Mouse (Mus musculus) limb, embryonic 14.5 days (tissue): ENCODE results near the gene Tead4. TPM values are rescaled to one million over a fixed set of nuclear protein-coding genes. Genes with fewer than 3 reads are reported as not detected.

Source experiments
- ATAC-seq: fragments of 200-750 bp; cut with Nextera tagmentation; 2 replicates; pipeline ENCODE4 v1.8.0; 2017; ENCODE audit warnings: low read depth, moderate number of reproducible peaks, moderate TSS enrichment; ENCODE audit not compliant: low FRiP score
- DNase-seq: peaks from one replicate; pipeline ENCODE4 v3.0.0-alpha.2; 2015; ENCODE audit warnings: low spot score
- H3K27ac ChIP-seq: fragments of 300-500 bp; sonication (generic); replicated peaks from 2 replicates; pipeline ENCODE4 v1.5.1; 2014; ENCODE audit warnings: low read depth, mild to moderate bottlenecking, low read length, moderate library complexity, mixed read lengths
- H3K27me3 ChIP-seq: fragments of 300-500 bp; sonication (generic); 2 replicates; pipeline ENCODE4 v1.6.1; 2014; ENCODE audit warnings: low read length, mixed read lengths; ENCODE audit not compliant: control insufficient read depth, insufficient read depth
- H3K36me3 ChIP-seq: fragments of 300-500 bp; sonication (generic); 2 replicates; pipeline ENCODE4 v1.6.1; 2014; ENCODE audit warnings: mild to moderate bottlenecking, low read length, moderate library complexity, mixed read lengths; ENCODE audit not compliant: control insufficient read depth, insufficient read depth
- H3K4me1 ChIP-seq: fragments of 300-500 bp; sonication (generic); 2 replicates; pipeline ENCODE4 v1.6.1; 2014; ENCODE audit warnings: antibody characterized with exemption, low read length, mixed read lengths; ENCODE audit not compliant: control insufficient read depth, insufficient read depth
- H3K4me2 ChIP-seq: fragments of 300-500 bp; sonication (generic); replicated peaks from 2 replicates; pipeline ENCODE4 v1.6.1; 2014; ENCODE audit warnings: low read depth, mild to moderate bottlenecking, low read length, moderate library complexity; ENCODE audit not compliant: severe bottlenecking
- H3K4me3 ChIP-seq: fragments of 300-500 bp; sonication (generic); replicated peaks from 2 replicates; pipeline ENCODE4 v1.5.1; 2014; ENCODE audit warnings: low read length
- H3K9ac ChIP-seq: fragments of 300-500 bp; sonication (generic); 2 replicates; pipeline ENCODE4 v1.6.1; 2014; ENCODE audit warnings: mild to moderate bottlenecking, low read depth, low read length, moderate library complexity; ENCODE audit not compliant: severe bottlenecking
- H3K9me3 ChIP-seq: fragments of 300-500 bp; sonication (generic); 2 replicates; pipeline ENCODE4 v1.6.1; 2016; ENCODE audit warnings: low read length; ENCODE audit not compliant: control insufficient read depth
- POLR2A ChIP-seq: fragments of 200-500 bp; IDR thresholded peaks from 2 replicates; pipeline ENCODE4 v1.8.0; 2012; ENCODE audit warnings: inconsistent platforms, mild to moderate bottlenecking, moderate library complexity, borderline replicate concordance; ENCODE audit not compliant: insufficient read depth, insufficient read length; ENCODE audit errors: extremely low read depth
- WGBS: fragments of 180-500 bp; shearing (Covaris S2); extraction: QIAGEN DNeasy Blood & Tissue Kit; methylation state at CpG from one replicate; pipeline ENCODE4 v1.1.7; 2014; 5-methylcytosine and 5-hydroxymethylcytosine counted together
- polyA plus RNA-seq, 2 experiments: library from polyadenylated mRNA; depleted of rRNA in 1 of 2; stranded (reverse) in 1 of 2; unstranded in 1 of 2; fragments of >200 nt; fragmentation: Nextera tagmentation in 1 of 2; extraction: Ambion mirVana in 1 of 2; gene quantifications; 2 replicates each; pipeline versions ENCODE4 v1.2.1 to v1.2.3; 2012 to 2014

Gene Tead4
- polyA plus RNA-seq, 2 experiments = 4.6 to 5.8 TPM

DNA sequence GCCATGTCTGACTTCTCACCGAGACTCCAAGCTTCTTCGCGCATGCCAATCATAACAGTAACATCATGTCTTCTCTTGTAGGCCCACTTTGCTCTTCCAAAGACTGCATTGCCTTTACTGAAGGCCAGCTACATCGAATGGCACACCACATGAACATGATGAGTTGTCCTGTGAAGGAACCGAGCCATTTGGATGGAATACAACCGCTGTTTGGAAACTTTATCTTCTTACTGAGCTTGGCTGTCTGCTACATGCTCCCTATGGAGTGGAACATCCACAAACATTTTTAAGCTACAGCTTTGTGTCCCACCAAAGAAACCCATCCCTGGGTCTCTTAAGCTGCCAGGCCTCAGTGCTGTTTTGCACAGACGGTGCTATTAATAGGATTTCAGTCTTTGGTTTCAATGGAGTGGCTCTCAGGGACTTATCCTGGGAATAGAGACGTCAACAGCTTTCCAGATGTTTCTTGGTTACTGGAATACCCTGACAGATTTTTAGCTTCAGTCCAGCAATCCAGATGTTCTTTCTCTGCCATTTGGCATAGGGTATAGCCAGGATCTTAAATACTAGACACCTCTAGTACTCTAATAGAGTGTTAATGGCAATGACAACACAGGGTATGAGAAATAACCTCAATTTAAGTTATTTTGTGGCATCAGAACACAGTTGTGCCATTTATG, 92.0 kb downstream of the Tead4 start:
- no peak overlapping the region for H3K4me3 ChIP-seq
- H3K36me3 ChIP-seq = no peaks in the 10 kb centered on the region
- H3K27ac ChIP-seq = no peak overlapping the region
- ATAC-seq (no peak), DNase-seq (no peak)
- H3K4me2 ChIP-seq = no peak overlapping the region
- WGBS = 75% methylated on average over 8 of the region's 8 CpGs
- no peaks in the 10 kb centered on the region for H3K9me3 ChIP-seq
- H3K9ac ChIP-seq = no peak overlapping the region
- no peaks in the 10 kb centered on the region for H3K27me3 ChIP-seq
- no peak for TF ChIP-seq POLR2A
- no peaks in the 10 kb centered on the region for H3K4me1 ChIP-seq

DNA sequence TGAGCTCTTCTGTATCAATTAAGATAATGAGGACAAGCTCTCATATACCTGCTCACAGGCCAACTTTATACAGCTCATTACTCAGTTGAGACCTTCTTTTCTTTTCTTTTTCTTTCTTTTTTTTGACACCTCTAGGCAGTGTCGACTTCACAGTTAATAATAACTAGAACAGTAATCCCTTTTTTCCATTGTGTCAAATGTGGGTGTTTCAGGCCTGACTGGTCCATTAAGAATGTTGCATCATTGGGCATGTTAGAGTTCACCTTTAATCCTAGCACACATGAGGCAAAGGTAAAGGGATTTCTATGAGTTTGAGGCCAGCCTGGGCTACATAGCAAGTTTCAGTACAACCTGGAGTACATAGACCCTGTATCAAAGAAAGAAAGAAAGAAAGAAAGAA, 97.1 kb downstream of the Tead4 start:
- Histone ChIP-seq H3K4me1 (no peaks in the 10 kb centered on the region), H3K27ac (no peak overlapping the region), H3K9me3 (no peaks in the 10 kb centered on the region), H3K4me2 (no peak overlapping the region), H3K4me3 (no peak overlapping the region), H3K27me3 (no peaks in the 10 kb centered on the region), H3K36me3 (no peaks in the 10 kb centered on the region), H3K9ac (no peak overlapping the region)
- 74% methylated on average over 1 of the region's 1 CpGs for WGBS
- DNase-seq = no peak
- ATAC-seq = no peak
- no peak for TF ChIP-seq POLR2A

DNA sequence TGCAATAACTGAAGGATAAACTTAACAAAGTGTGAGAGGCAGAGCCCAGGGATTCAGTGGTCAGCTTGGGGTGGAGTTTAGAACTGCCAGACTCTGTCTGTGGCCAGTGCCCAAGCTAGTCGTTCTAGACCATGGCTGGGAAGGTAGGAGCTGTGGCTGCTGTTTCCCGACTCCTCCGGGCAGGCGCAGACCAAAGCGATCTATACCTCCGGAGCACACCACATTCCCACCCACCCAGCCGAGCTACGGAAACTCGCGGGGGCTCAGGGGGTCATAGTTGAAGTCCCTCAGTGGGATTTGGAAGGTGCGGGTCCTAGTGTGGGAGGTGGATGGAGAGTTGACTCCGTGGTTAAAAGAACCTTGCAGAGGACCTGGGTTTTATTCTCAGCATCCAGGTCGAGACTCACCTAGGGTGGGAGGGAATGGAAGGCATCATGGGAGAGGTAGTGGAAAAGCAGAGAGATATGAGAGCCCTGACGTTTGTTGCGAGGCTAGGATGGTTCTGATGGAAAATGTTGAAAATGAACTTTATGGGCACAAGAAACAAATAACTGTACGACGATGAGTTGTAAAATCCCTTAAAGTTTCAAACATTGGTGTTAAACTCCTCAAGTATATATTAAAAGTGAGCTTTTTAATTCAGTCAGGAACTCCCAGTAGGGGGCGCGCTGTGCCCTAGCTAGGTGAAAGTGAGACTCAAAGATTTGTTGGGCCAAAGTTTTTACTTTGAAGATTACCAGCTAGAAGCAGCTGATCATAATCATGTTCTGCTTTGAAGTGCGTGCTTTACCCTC, 99.6 kb downstream of the Tead4 start:
- peak; percentile 87 for DNase-seq
- H3K9me3 ChIP-seq = no peaks in the 10 kb centered on the region
- no peaks in the 10 kb centered on the region for H3K27me3 ChIP-seq
- H3K36me3 ChIP-seq = no peaks in the 10 kb centered on the region
- 1% methylated on average over 20 of the region's 20 CpGs for WGBS
- no peak for TF ChIP-seq POLR2A
- peak overlapping the region; percentile 69; the same call in 1 of the 2 replicates for H3K27ac ChIP-seq
- H3K9ac ChIP-seq = peak overlapping the region; percentile 53
- peak overlapping the region; percentile 95 for H3K4me2 ChIP-seq
- peak overlapping the region; percentile 53 for H3K4me3 ChIP-seq
- H3K4me1 ChIP-seq = no peaks in the 10 kb centered on the region
- peak; percentile 75 for ATAC-seq

- H3K27ac ChIP-seq = peak overlapping the region; percentile 69; the same call in 1 of the 2 replicates
- peak; percentile 97 for DNase-seq
- WGBS = under 1% methylated on average over 50 of the region's 54 CpGs
These were observed 100.3 kb downstream of the Tead4 start for GRCm38 (mm10) chr6:128200116-128200846.

DNA sequence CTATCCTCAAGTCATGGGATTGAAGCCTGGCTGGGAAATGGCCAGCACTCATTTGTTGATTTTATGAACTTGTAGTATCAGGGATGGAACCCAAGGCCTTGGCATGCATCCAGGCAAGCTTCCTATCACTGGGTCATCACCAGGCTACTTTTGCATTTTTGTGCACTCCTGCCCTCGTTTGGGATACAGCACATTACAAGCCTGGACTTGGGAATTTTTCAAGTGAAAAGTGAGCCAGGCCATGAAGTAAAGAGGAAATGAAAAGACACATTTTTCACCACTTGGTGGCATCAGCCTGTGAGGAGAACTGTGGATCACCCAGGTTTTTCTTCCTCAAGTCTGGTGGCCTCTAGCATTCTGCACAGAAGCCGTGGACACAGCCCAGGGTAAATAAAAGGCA, 117.1 kb downstream of the Tead4 start:
- no peaks in the 10 kb centered on the region for H3K36me3 ChIP-seq
- DNase-seq (no peak), ATAC-seq (no peak)
- no peaks in the 10 kb centered on the region for H3K4me1 ChIP-seq
- no peaks in the 10 kb centered on the region for H3K9me3 ChIP-seq
- H3K4me3 ChIP-seq = no peak overlapping the region
- no peak for TF ChIP-seq POLR2A
- no peak overlapping the region for H3K9ac ChIP-seq
- no peak overlapping the region for H3K27ac ChIP-seq
- WGBS = 37% methylated on average over 2 of the region's 2 CpGs
- H3K4me2 ChIP-seq = no peak overlapping the region
- no peaks in the 10 kb centered on the region for H3K27me3 ChIP-seq

More at GRCm38 (mm10) chr6:128200116-128200846, 100.3 kb downstream of the Tead4 start:
- Histone ChIP-seq H3K9me3 (no peaks in the 10 kb centered on the region), H3K4me1 (no peaks in the 10 kb centered on the region), H3K36me3 (no peaks in the 10 kb centered on the region), H3K9ac (peak overlapping the region; percentile 66), H3K4me3 (peak overlapping the region; percentile 53), H3K4me2 (peak overlapping the region; percentile 95), H3K27me3 (no peaks in the 10 kb centered on the region)
- TF ChIP-seq POLR2A = 0 out of 2 replicates have a peak, but pooled peaks have one; percentile 62
- ATAC-seq = peak; percentile 100
